Mouse (Mus musculus): Measurements from ENCODE around the gene Ikzf5.
"Not testable (repeated sequence)": the region's sequence is repeated elsewhere in the genome, so short reads cannot be mapped to it uniquely, and the experiment has no call there.

Gene Ikzf5

GRCm38 (mm10) chr7:131410416-131411058, at the start of gene Ikzf5, which contains the start of gene Acadsb:
Gene Ikzf5, minus strand, starts transcription at chr7:131410521.
Gene Acadsb, plus strand, starts transcription at chr7:131410601.
- peak; percentile 96 to 99 for DNase-seq (ENCODE audit: low read depth in 2 of 2, low spot score in 2 of 2)

DNA sequence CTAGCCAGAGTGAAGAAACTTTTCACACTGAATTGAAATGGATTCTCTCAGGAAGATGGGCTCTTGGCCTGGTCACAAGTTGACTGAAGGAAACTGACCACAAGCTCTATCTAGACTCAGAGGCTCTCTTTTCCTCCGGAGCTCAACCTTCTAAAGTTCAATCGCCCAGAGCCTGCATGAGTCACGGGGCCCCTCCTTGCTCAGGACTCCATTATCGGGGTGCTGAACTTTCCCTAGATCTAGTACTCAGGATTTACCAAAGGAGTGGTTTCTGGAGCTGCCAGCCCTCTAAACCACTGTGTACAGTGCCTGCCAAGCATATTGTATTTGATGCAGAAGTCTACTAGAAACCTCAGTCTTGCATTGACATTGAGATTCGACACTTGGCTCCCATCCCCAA, 46.4 kb upstream of the Ikzf5 start:
- DNase-seq (ENCODE audit: low read depth in 2 of 2, low spot score in 2 of 2): no peak

DNA sequence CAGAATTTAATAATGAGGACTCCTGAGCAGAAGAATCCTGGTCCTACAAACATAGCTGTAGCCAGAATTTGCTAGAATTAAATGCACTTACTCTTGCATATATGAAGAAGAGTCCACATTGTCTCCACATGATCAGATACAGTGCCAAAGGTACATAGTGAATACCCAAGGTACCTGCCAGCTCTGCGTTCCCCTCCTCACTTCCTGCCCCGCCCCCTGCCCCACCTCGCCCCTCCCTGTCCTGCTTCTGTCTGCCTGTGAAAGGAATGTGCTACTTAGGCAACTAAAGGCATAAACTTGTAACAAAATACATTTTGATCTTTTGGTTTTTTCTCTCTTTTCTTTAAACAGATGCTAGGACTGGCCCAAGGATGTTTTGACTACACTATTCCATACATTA, 26.7 kb upstream of the Ikzf5 start:
- DNase-seq (ENCODE audit: low read depth in 2 of 2, low spot score in 2 of 2): no peak

GRCm38 (mm10) chr7:131434276-131434675, 24.0 kb upstream of the Ikzf5 start:
- DNase-seq (ENCODE audit: low read depth in 2 of 2, low spot score in 2 of 2): no peak

DNA sequence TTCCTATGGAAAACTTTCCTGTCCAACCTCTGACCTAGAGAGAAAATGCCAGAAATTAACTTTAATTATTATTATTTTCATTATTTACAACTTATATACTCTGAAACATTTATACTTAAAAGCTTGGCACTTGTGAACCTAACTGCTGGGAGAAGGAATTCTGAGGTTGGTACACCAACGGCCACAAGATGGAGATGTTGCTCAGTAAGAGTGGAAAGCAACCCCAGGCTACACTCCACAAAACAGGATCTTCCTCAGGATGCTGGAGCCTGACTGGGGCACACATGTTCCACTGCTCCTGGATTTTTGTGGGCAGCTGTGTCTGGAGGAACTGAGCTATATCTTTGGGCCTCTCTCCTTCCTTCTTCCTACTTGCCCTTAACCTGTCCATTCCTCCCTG, 21.9 kb upstream of the Ikzf5 start:
- no peak for DNase-seq (ENCODE audit: low read depth in 2 of 2, low spot score in 2 of 2)

GRCm38 (mm10) chr7:131427331-131427730, 17.0 kb upstream of the Ikzf5 start:
- no peak for DNase-seq (ENCODE audit: low read depth in 2 of 2, low spot score in 2 of 2)

- DNase-seq (ENCODE audit: low read depth in 2 of 2, low spot score in 2 of 2): no peak
Measured at GRCm38 (mm10) chr7:131424912-131425311, 14.6 kb upstream of the Ikzf5 start.

DNA sequence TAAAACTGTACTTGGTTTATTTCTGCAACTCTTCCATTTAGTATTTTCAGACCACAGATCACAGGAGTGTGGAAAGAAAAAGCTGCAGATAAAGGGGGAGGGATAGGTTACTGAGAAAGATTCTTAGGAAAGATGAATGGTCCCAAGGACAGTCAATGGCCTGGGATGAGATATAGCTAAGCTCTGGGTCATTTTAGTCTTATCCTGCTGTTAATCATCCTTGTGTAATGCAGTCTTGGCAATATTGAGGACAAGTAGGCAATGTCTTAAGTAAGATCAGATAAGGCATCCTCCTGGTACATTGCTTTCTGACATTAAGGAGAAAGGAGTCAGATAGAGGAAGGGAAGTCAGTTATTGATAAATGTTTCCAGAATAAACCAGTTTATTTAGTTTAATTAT, 7.3 kb upstream of the Ikzf5 start:
- DNase-seq (ENCODE audit: low read depth in 2 of 2, low spot score in 2 of 2): no peak

- not testable (repeated sequence) for DNase-seq (ENCODE audit: low read depth in 2 of 2, low spot score in 2 of 2)
Measured at GRCm38 (mm10) chr7:131416742-131417141, 6.4 kb upstream of the Ikzf5 start.

DNA sequence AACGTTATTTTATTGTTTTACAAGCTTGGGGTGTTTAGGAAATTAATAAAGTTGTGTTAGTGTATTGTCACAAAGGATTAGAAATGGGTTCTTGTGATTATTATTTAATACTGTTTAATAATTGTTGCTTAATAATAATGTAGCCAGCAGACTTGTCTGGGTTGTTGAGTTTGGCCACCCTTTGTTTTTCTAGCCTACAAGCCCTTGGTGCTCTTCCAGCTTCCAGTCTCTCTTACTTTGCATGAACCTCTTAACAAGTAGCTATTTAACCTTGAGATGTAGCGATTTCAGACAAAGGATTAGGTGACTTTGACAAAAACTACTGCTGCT, 1.6 kb upstream of the Ikzf5 start:
- no peak for DNase-seq (ENCODE audit: low read depth in 2 of 2, low spot score in 2 of 2)

GRCm38 (mm10) chr7:131411221-131411940, 1.1 kb upstream of the Ikzf5 start:
- DNase-seq (ENCODE audit: low read depth in 2 of 2, low spot score in 2 of 2): no peak

DNA sequence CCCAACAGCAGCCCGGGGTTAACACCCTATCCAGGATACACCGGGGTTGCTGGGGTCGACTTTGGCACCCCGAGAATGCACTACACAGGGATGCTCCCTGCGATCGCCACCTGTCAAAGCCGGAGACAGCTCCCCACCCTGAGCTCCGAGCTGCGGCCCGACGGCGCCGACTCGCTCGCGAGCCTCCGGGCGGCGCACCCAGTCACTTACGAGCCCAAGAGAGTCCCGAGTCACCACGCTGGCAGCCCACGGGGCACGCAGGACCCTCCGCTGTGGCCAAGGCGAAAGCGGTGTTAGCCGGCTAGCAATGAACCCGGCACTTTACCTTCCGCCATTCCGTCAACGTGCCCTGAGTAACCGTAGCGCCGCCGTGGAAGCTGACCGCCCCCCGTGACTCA, 334 bp downstream of the Ikzf5 start:
- DNase-seq (ENCODE audit: low read depth in 2 of 2, low spot score in 2 of 2): no peak

DNA sequence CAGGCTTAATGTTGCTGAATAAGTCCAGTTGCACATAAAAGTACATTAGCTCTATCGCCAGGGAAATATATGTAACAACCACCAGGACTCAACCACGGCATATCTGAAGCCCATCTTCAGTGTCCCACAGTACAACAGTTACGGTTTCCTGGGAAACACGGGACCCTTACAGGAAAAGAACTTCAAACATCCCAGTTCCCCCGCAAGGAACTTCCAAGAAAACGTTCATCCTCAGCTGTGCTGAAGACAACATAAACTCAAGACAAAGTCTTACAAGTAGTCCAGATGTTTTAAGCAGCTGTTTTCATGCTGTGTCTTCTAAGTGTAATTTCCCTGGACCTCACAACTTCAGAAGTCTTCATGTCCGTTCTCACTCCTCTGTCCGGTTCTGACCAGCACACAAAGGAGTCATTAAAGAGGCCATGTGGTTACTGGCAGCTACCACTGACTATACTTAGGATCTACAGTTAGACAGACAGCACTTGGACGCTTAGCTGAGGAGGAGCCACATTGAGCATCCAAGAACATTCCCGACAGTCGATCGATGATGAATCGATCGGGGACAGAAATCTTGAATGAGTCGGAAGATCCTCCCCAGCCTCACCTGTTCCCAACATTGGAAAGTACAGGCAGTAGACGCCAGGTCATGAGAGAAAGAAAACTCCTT, 867 bp downstream of the Ikzf5 start:
- DNase-seq (ENCODE audit: low read depth in 2 of 2, low spot score in 2 of 2): no peak

GRCm38 (mm10) chr7:131391761-131392160, 18.6 kb downstream of the Ikzf5 start:
- DNase-seq (ENCODE audit: low read depth in 2 of 2, low spot score in 2 of 2): not testable (repeated sequence)

GRCm38 (mm10) chr7:131371880-131372651, 38.3 kb downstream of the Ikzf5 start:
- DNase-seq (ENCODE audit: low read depth in 2 of 2, low spot score in 2 of 2): peak in 1 of 2 experiments; percentile 17

DNA sequence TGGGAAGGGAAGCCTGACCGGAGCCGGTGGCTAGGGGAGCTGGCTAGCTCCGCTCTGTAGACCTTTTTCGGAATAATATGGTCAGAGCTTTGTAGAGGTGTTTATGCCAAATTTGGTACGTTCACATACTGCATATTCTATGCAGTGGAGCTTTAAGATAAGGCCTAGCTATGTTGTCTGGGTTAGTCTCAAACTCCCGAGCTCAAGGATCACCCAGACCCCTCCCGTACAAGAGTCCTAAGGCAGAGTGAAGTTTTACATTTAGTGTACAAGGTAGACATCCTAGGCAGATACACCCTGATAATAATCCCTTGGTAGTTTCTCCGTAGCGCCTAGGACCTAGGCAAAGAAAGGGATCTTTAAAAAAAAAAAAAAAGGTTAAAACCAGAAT, 38.9 kb downstream of the Ikzf5 start:
- no peak for DNase-seq (ENCODE audit: low read depth in 2 of 2, low spot score in 2 of 2)

- DNase-seq (ENCODE audit: low read depth in 2 of 2, low spot score in 2 of 2): peak; percentile 80 to 81
Measured at GRCm38 (mm10) chr7:131370648-131371469, 39.5 kb downstream of the Ikzf5 start, which contains the start of gene Pstk. Gene Pstk, plus strand, starts transcription at chr7:131371141.

GRCm38 (mm10) chr7:131364131-131364530, 46.2 kb downstream of the Ikzf5 start:
- DNase-seq (ENCODE audit: low read depth in 2 of 2, low spot score in 2 of 2): no peak

GRCm38 (mm10) chr7:131362615-131363300, 47.6 kb downstream of the Ikzf5 start, which contains the start of gene 2310057M21Rik:
Gene 2310057M21Rik, minus strand, starts transcription at chr7:131362759.
- DNase-seq (ENCODE audit: low read depth in 2 of 2, low spot score in 2 of 2): peak; percentile 79 to 83

DNA sequence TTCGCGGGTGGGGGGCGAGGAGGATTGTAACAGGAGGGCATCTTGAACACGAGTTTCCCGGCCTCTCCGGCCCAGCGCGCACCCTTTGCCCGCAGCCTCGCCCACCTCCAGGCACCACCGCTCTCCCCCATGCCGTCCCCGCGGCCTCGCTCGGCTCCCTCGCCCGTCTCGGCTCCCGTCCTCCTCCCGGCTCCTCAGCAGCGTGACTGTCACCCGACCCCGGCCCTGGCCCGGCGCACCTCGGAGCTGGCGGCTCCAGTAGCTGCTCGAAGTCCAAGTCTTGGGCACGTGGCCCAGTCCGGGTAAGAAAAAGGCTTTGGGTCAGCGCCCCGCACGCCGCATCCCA, 48.1 kb downstream of the Ikzf5 start:
- DNase-seq (ENCODE audit: low read depth in 2 of 2, low spot score in 2 of 2): no peak

Measured in CD8-positive naive resting alpha-beta T cell, adult 2 months (primary cell).